Mouse (Mus musculus): ENCODE results near the gene Krt31.

- TF ChIP-seq POLR2A (IDR thresholded peaks at IDR 0.05; ENCODE audit: control insufficient read depth, low read depth, low read length), result no peak
- no peak for TF ChIP-seq CTCF (IDR thresholded peaks at IDR 0.05; ENCODE audit: control insufficient read depth, insufficient read depth, insufficient replicate concordance, low read depth, low read length)
Observed at GRCm38 (mm10) chr11:100066236-100067010, 16.1 kb upstream of the Krt31 start.

Data from testis, adult 2 months (tissue).